Mouse (Mus musculus) activated CD4-positive, CD25-positive, alpha-beta regulatory T cell, adult 4 months (primary cell): Measurements from ENCODE around the gene Macrod2. TPM values are rescaled to one million over a fixed set of nuclear protein-coding genes. Genes with fewer than 3 reads are reported as not detected.

Experiments
- ATAC-seq: one replicate; pipeline ENCODE4 v1.8.0; 2017
- polyA plus RNA-seq, 2 experiments: library from polyadenylated mRNA; unstranded; fragments of 100-300 nt; shearing (Covaris generic); gene quantifications; one replicate each; pipeline ENCODE4 v1.2.1; 2017

The Macrod2 gene
- polyA plus RNA-seq, 2 experiments from 2014 or later, result 0.71 TPM; not detected in 1

DNA sequence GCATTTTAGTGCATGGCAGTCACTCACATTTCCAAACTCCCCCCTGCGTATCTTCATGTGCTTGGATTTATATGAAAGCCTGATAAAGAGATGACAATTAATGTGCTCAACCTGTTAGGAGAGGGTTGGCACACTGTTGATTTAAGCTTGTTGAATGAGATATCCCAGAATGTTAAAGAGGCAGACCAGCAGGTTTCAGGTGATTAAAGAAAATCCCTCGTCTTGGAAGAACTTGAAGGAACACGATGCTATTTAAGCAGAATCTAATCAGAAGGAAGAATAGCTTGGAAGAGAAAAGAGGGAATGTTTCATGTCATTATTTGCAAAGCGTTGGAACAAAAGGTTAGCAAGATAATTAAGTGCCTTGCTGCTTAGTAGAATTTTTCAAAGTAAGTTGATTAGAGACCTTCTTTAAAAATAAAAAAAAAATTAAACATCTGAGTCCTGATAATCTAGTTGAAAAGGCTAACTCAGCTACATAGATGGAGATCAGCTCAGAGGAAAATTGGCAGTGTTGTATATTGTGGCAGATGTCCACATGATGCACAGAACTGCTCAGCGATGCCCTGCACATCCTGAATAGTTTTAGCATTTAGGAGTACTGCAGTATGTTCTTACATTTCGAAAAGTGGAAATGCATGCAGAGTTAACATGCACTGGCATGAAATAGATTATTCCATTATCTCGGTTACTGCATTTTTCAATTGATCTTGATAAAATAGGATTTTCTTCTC is 518.7 kb downstream of the Macrod2 start:
- no peak for ATAC-seq

DNA sequence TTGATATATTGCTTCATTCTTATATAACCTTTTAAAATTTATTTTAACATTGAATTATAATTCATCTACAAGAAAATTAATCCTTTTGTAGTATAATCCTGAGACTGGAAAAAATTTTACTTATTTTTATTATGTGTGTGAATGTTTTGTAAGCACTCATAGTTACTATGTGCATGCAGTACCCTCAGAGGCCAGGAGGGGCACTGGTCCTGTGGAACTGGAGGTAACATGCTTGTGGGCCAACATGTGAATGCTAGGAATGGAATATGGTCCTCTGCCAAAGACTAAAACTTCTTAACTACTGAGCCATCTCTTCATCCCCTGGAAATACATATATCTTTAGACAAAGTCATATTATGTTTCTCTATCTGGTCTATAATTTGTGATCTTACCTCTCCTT is 531.8 kb downstream of the Macrod2 start:
- no peak for ATAC-seq

DNA sequence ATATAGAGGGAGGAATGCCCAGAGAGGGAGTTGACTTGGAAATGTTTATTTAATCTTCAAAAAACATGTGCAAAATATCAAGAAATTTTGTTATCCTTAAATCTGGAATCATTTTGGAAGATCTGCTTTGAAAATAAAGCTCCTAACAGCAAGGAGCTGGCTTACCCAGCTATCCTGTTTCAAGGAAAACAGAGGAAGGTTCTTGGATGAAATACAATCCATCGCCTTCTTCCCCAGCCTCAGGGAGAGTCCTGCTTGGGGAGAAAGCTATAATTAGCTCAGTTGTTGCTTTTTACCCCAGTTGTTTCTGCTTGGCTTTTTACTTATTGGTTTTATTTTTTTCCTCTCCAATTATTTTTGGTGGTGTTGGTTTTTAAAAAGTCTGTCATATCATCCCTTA is 539.4 kb downstream of the Macrod2 start:
- ATAC-seq, result no peak

DNA sequence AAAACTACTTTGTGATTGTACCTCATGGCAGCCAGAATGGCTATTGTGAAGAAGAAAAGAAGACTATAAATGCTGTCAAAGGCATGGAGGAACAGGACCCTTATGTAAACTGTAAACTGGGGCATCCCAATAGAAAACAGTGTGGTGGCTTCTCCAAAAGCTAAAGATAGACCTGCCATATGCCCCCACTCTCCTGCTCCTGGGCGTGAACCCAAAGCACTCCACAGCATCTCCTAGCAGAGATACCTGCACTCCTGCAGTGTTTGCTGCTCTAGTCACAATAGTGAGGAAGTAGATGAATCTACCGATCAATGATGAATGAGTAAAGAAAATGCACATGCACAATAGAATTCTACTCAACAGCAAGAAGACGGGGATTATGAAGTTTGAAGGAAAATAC is 554.4 kb downstream of the Macrod2 start:
- ATAC-seq, result no peak

DNA sequence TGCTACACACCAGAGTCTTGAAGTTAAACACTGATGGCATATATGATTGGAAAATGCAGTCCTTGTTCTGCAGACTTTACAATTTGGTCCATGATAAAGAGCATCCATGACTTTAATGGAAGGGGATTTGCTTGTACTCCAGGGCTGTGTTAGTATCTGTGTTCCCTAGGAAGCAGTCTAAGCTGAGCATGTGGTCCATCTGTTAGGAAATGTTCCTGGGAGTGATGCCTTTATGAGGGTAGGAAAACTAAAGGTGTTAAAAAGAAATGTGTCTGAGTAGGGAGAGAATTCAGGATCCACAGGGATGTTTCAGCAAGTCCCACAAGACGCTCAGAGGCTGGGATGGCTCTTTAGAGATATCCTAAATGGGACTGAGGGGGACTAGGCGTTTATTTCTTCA is 564.1 kb downstream of the Macrod2 start:
- ATAC-seq, result no peak

DNA sequence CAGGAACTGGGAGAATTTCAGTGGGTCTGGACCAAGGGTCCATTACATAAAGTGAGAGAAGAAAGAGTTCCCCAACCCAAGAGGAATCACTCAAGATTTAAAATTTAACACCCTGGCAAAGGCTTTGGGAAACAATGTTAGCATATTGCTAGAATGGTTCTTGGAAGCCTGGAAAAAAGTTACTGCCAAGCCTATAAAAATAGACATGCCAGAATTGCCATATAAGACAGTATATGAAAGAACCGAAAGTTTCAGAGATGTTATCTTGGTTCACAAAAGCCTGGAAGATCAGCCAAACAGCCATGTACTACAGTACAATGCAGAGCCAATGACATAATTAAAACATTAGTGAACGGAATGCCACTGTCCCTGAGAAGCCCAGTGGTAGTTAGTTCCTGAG is 575.1 kb downstream of the Macrod2 start:
- ATAC-seq, result no peak

DNA sequence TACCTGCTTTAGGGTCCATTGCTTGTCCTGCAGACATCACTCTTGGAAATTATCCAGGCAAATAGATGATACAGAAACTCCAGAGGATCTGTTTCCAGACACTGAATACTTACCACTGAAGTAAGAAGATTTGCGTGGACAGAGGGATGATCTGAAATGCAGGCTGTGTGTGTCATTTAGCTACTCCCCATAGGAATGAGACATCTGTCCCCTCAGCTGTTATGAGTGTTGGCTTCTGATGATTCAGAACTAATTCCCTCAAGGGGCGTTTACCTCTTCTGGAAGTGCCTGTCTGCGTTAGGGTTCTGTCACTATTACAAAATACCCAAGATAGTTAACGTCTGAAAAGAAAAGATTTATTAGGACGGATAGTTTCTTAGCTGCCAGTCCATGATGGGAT is 576.7 kb downstream of the Macrod2 start:
- no peak for ATAC-seq

DNA sequence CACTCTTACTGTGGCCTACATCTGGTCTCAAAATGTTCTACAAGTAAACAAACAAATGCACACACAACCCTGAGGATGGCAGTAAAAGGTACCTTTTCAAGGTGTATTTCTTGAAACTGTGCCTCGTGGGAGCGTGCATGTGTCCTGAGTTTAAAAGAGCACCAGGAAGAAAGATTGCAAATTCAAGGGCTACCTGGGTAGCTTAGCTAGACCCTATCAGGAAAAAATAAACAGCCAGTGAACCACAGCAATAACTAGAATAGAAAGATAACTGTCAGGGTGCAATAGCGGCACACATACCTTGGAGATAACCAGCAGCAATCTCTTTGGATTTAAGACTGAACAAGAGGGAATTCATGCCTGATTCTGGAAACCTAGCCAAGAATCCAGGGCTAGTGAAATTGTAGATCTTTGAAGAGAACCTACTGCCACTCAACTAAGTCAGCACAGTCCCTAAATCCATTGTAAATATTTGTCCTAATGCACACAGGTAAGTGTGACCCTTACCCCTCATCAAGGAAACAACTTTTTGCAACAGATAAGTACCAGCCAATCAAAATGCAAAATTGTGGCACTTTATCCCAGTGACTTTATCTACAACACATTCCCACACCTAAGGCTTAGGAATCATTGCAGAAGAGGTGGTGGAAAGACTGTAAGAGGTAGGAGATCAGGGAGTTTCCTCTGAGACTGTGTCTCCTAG is 590.7 kb downstream of the Macrod2 start:
- ATAC-seq, result no peak

DNA sequence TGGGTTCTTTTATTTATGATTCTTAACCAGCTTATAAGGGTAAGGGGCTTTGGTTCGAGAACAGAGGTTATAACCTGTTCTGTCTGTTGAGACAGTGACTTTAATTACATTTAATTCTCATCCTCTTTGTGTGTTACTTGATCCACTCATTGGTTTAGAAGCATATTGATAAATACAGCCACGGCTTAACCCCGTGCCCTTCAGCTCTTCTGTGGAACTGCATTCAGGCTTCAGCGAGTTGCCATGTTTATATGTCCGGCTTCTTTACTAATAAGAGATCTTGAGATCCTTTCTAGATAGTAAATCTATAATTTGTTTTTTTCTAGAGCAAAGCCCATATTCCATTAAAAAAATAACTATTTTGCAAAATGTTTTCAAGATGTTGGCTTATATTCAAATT is 608.7 kb downstream of the Macrod2 start:
- no peak for ATAC-seq

DNA sequence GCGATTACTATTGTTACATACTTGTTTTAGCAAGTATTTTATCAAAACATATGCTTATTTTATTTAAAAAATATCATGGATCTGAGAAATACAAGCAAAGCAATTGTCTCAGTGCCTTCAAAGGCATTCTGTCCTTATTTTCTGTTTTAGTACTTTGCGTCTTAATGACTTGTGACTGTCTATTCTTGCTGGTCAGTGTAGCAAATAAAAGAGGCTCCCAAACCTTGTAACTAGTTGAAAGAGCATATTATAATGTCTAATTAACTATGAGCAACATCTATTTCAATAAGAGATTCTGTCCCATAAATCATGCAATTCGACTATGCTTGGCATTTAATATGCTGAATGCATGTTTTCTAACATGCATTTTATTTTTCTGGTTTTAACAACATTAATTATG is 609.2 kb downstream of the Macrod2 start:
- ATAC-seq, result no peak

DNA sequence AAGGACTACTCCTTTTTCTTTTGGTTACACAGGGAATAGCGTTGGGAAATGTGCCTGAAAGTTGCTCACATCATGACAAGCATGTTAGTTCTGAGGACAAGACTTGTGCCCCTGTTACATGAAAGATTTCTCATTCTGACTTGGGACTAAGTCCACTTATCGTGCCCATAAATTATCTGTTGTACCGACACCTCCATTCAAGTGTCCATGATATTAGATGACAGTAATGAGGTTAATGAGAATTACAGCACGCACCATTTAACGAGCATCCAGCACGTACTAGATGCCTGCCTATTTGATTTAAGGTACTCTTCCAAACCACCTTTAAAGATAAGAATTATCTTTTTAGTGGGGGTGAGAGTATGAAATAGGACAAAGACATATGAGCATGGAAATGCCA is 610.5 kb downstream of the Macrod2 start:
- ATAC-seq, result no peak

DNA sequence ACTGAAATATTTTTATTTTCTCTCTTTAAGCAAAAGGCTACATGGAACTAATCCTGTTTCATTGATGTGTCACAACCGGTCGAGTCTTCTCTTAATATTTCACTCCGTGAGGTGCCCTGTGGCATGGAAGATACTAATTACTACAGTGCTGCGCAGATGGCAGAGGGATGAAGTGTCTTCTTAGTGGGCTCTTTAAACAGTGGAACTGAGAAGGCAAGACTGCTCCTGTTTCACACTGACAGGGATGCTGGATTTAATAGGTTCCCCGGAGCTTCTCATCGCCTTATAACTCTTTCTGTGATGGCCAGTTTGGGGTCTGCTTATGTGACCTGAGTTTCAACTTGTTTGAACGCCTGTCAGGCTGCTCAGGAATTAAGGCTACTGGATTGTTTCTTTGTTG is 612.6 kb downstream of the Macrod2 start:
- ATAC-seq, result no peak

DNA sequence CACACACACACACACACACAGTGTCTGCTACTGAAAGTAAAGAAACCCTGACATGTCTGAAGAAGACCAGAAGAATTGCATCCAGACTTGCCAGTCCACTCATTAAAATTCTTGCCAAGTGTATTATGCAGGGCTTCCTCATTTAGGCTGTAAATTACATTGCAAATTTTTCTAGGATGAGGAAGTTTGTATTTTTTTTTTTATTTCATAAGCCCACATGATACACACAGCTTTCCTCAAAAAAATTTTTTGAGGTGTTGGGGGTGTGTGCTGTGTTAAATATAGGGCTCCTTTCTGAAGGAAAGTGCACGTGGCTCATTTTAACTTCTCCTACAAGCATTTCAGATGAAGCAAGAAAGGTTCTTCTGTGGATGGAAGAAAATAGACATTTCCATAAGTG is 613.3 kb downstream of the Macrod2 start:
- no peak for ATAC-seq

DNA sequence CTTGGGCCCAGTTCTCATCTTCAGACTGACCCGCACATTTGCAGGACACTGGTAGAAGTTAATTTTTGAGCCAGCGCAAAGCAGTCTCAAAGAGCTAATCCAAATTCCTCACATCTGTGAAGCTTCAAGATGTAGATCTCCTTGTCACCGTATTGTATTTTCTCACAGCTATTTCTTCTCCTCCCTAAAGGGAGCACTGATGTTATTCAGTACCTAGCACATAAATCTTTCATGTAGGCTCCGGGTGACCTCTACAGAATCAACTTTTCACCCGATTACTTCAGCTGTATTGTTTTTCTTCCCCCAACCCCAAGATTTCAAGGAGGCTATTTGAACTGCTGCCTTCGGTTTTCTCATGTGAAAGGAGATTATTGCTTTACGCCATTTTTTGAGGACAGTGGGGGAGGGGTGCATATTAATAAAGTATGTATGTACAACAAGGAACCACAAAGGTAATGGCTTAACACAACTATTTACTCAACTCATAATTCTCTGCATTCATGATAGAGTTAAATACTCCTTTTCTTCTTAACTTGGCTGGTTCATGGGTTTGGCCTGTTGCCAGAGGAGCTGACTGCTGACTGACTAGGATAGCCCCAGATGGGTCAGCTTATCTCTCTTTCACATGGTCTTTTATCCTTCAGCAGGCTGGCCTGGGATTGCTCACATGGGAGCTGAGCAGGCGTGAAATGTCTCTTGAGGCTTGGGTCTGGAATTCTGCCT is 618.5 kb downstream of the Macrod2 start:
- ATAC-seq, result no peak

DNA sequence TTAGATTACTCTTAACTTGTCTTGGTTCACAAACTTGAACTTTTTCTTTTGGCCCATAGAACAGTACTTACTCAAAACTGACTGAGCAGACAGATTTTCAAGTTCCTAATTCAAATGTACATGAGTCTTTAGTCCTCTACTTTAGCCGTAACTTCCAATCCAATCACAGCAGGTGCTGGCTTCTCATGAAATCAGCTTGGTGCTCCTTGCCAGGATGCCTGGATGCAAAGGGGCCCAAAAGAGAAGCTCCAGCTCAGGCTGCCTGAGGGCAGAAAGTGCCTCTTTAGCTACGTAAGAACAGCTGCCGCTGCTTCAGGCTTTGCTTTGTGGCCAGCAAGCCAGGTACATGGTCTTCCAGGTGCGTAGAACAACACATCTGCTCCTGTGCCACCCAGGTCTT is 627.9 kb downstream of the Macrod2 start:
- no peak for ATAC-seq

DNA sequence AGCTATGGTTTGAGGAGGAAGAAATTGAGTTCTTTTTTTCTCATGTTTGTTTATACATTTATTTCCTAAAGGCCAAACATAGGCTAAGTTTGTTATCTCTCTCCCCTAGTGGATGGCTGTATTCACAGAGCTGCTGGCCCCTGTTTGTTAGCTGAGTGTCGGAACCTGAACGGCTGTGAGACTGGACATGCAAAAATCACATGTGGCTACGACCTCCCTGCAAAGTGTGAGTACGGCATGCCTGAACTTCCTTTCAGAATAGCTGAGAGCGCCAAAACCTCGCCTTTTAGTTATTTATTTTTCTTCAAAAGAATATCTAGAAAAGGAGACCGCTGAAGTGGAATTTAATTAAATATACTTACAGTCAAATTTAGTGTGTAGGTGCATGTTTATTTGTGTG is 628.8 kb downstream of the Macrod2 start:
- no peak for ATAC-seq

DNA sequence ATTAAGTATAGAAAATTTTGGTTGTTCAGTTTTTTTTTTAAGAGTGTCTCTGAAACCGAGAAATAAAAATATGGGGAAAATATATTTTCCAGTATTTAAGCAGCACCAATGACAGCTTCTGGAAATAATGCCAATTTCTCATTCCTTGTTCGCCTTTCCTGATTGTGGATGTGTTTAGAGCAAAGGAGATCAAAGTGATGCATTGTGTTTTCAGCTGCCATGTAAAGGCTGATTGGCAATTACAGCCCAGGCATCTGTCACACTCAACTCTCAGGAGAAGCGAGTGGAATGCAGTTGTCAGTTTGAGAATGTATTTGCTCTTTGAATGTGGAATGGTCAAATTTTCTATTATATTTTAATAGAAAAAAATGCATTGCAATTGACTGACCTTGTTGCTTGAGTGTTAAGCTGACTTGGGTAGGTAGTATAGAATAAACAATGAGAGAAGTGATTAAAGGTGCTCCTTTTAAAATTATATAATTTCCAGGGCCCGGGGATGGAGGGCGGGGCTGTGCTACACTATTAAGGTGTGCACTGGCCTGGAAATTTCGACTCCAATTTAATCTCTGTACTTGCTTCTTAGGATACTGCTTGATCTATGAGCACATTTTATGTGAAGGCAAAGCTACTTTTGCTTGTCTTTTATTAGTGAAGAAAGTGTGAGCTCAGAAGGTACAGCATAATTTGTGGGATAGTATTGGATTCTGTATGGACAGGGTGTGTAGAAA is 629.4 kb downstream of the Macrod2 start:
- ATAC-seq, result no peak

DNA sequence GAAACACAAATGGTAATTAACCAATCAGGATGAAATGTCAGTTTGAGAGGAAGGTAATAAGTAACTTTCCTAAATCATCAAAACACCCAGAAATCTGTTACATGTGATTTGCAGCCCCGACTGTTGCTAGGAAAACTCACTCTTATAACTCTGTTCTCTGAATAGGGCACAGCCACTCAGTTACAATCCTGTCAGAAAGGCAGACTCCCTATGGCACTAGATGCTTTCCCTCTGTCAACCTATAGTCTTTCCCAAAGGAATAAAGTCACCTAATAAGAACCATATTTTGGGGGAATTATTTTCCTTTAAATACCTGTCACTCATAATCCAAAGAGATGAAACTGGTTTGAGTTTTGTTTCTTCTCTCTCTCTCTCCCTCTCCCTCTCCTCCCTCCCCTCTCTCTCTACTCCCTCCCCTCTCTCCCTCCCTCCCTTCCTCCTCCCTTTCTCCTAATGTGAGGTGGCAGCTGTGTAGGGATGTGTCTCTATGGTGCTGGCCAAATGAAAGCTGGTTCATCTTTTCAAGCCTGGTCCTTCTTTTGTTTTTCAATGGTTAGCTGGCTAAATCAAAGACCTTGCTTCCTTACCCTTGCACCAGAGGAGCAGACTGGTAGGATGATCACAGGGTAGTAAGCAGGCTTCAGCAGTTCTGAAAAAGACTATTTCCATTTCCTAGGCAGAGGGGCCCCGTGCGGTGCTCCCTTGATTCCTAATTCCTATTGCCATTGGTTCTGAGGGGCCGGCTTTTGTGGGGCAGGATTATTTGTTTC is 661.8 kb downstream of the Macrod2 start:
- no peak for ATAC-seq

DNA sequence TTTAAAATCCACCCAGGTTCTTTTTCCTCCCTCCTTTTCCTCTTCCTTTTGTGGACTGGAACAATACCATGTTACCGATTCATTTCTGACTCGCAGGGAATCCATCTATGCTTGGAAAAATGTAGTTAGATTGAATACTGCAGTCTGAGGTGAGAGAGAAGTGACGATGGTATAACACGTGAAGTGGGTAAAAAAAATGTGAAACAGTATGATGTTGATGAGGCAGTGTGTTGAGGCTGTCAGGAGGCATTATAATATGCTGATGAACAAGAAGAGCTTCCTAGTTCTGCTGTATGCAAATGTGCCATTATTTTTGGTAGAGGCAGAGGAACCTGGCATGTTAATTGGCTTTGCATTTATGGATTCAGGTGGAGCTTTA is 662.3 kb downstream of the Macrod2 start:
- no peak for ATAC-seq

DNA sequence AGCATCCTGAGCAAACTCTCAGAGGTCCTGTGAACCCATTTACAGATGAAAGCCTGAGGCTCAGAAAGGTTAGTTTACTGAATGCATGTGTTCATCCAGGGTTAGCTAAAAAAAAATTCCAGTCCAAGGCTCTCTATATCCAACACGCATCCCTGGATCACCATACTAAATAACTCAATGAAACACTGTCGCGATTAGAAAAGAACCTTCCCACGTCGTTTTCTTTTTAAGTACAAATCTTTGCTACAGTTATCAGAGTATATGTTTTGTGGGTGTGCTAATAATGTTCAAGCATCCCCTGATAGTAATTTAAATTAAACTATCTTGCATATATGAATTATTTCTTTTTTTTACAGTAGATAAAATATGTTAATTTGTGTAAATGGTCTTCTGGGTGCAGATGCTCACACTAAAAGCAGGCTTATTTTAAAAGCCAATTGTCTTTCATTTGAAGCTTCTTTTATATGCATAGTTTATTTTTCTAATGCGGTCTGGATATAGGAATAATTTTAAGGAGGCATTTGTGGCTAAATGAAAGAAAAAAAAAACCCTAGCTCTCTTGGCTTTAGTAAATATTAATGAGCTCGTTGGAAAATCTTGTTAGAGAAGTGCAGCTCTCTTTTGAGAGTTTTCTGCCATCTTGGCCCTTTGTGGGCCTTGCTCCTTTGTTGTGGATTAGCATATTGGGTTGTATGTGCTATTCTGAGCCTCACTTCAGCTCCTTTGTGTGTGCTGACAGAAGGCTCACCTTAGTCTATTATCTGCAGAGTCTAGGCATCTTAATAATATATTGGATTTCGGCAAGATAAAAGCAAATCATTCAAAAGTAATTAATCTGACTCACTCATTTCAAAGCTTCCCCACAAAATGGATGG is 679.1 kb downstream of the Macrod2 start:
- ATAC-seq, result no peak

DNA sequence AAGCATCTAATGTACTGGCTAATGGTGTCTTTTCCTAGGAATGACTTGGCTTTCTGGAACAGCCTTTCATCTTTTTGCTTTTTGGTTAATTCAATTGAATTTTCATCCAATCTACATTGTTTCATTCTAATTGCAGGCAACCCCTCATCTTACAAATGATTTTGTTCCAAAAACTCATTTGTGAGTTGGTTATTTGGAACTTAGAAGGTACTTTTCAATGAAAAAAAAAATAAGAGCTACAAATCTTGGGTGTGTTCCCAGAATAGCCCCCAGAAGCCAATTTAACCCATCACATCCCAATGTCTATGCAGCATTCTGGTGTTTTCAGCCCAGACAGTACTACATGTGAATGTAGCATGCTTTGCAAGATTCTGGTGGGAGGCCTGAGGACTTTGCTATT is 683.1 kb downstream of the Macrod2 start:
- ATAC-seq, result no peak
